Mouse (Mus musculus): ENCODE data around the gene Ilf2. TPM values are rescaled to one million over a fixed set of nuclear protein-coding genes. Genes with fewer than 3 reads are reported as not detected.

Ilf2 gene
- 49.2 TPM for polyA plus RNA-seq (2014; fragmentation: Illumina TruSeq; extraction: RNeasy Lipid Tissue Mini Kit (QIAGEN cat#74804); ENCODE audit: low read depth, low replicate concordance)

GRCm38 (mm10) chr3:90475831-90476611 is at the start of gene Ilf2:
TSS of gene Ilf2 (plus strand) at chr3:90476126.

GRCm38 (mm10) chr3:90433381-90434020 is 42.4 kb upstream of the Ilf2 start, which contains the start of gene Ints3:
TSS of gene Ints3 (minus strand) at chr3:90433622.

GRCm38 (mm10) chr3:90465686-90466310 is 10.1 kb upstream of the Ilf2 start, which contains the start of gene Npr1:
TSS of gene Npr1 (minus strand) at chr3:90465866.

GRCm38 (mm10) chr3:90490696-90491256 is 14.8 kb downstream of the Ilf2 start, which contains the start of gene Snapin:
TSS of gene Snapin (minus strand) at chr3:90491033.

GRCm38 (mm10) chr3:90508950-90509746 is 33.2 kb downstream of the Ilf2 start, which contains the start of gene Chtop:
TSS of gene Chtop (minus strand) at chr3:90509498.

GRCm38 (mm10) chr3:90513796-90514590 is 38.1 kb downstream of the Ilf2 start, which contains the start of the genes S100a1 and S100a13:
TSS of gene S100a1 (minus strand) at chr3:90514392.
TSS of gene S100a13 (plus strand) at chr3:90514435.

GRCm38 (mm10) chr3:90526580-90526979 is 50.7 kb downstream of the Ilf2 start, which contains the start of gene S100a14:
TSS of gene S100a14 (plus strand) at chr3:90526856.

GRCm38 (mm10) chr3:90537141-90537904 is 61.4 kb downstream of the Ilf2 start, which contains the start of gene S100a16:
TSS of gene S100a16 (plus strand) at chr3:90537254.

Other genes starting within 250 kb of the Ilf2 start
- 143 TPM for gene Jtb, start 244.5 kb upstream of the Ilf2 start, polyA plus RNA-seq (2014; fragmentation: Illumina TruSeq; extraction: RNeasy Lipid Tissue Mini Kit (QIAGEN cat#74804); ENCODE audit: low read depth, low replicate concordance)
- gene Creb3l4, start 232.6 kb upstream of the Ilf2 start, polyA plus RNA-seq (2014; fragmentation: Illumina TruSeq; extraction: RNeasy Lipid Tissue Mini Kit (QIAGEN cat#74804); ENCODE audit: low read depth, low replicate concordance), result 0.32 TPM
- 60.1 TPM for gene Slc39a1, start 228.0 kb upstream of the Ilf2 start, polyA plus RNA-seq (2014; fragmentation: Illumina TruSeq; extraction: RNeasy Lipid Tissue Mini Kit (QIAGEN cat#74804); ENCODE audit: low read depth, low replicate concordance)
- 6.4 TPM for gene Crtc2, start 222.0 kb upstream of the Ilf2 start, polyA plus RNA-seq (2014; fragmentation: Illumina TruSeq; extraction: RNeasy Lipid Tissue Mini Kit (QIAGEN cat#74804); ENCODE audit: low read depth, low replicate concordance)
- gene Dennd4b, start 210.9 kb upstream of the Ilf2 start, polyA plus RNA-seq (2014; fragmentation: Illumina TruSeq; extraction: RNeasy Lipid Tissue Mini Kit (QIAGEN cat#74804); ENCODE audit: low read depth, low replicate concordance), result 0.69 TPM
- gene Gatad2b, start 182.9 kb upstream of the Ilf2 start, polyA plus RNA-seq (2014; fragmentation: Illumina TruSeq; extraction: RNeasy Lipid Tissue Mini Kit (QIAGEN cat#74804); ENCODE audit: low read depth, low replicate concordance), result 25.6 TPM
- not detected for gene Slc27a3, start 86.2 kb upstream of the Ilf2 start, polyA plus RNA-seq (2014; fragmentation: Illumina TruSeq; extraction: RNeasy Lipid Tissue Mini Kit (QIAGEN cat#74804); ENCODE audit: low read depth, low replicate concordance)
- 10.3 TPM for gene Ints3, start 42.5 kb upstream of the Ilf2 start, polyA plus RNA-seq (2014; fragmentation: Illumina TruSeq; extraction: RNeasy Lipid Tissue Mini Kit (QIAGEN cat#74804); ENCODE audit: low read depth, low replicate concordance)
- gene Npr1, start 10.3 kb upstream of the Ilf2 start, polyA plus RNA-seq (2014; fragmentation: Illumina TruSeq; extraction: RNeasy Lipid Tissue Mini Kit (QIAGEN cat#74804); ENCODE audit: low read depth, low replicate concordance), result 16.3 TPM
- 60.7 TPM for gene Snapin, start 14.9 kb downstream of the Ilf2 start, polyA plus RNA-seq (2014; fragmentation: Illumina TruSeq; extraction: RNeasy Lipid Tissue Mini Kit (QIAGEN cat#74804); ENCODE audit: low read depth, low replicate concordance)
- gene Chtop, start 33.4 kb downstream of the Ilf2 start, polyA plus RNA-seq (2014; fragmentation: Illumina TruSeq; extraction: RNeasy Lipid Tissue Mini Kit (QIAGEN cat#74804); ENCODE audit: low read depth, low replicate concordance), result 113 TPM
- 244 TPM for gene S100a1, start 38.3 kb downstream of the Ilf2 start, polyA plus RNA-seq (2014; fragmentation: Illumina TruSeq; extraction: RNeasy Lipid Tissue Mini Kit (QIAGEN cat#74804); ENCODE audit: low read depth, low replicate concordance)
- gene S100a13, start 38.3 kb downstream of the Ilf2 start, polyA plus RNA-seq (2014; fragmentation: Illumina TruSeq; extraction: RNeasy Lipid Tissue Mini Kit (QIAGEN cat#74804); ENCODE audit: low read depth, low replicate concordance), result 9.5 TPM
- not detected for gene S100a14, start 50.7 kb downstream of the Ilf2 start, polyA plus RNA-seq (2014; fragmentation: Illumina TruSeq; extraction: RNeasy Lipid Tissue Mini Kit (QIAGEN cat#74804); ENCODE audit: low read depth, low replicate concordance)
- 42.3 TPM for gene S100a16, start 61.1 kb downstream of the Ilf2 start, polyA plus RNA-seq (2014; fragmentation: Illumina TruSeq; extraction: RNeasy Lipid Tissue Mini Kit (QIAGEN cat#74804); ENCODE audit: low read depth, low replicate concordance)
- not detected for gene S100a3, start 84.5 kb downstream of the Ilf2 start, polyA plus RNA-seq (2014; fragmentation: Illumina TruSeq; extraction: RNeasy Lipid Tissue Mini Kit (QIAGEN cat#74804); ENCODE audit: low read depth, low replicate concordance)
- not detected for gene S100a2, start 114.1 kb downstream of the Ilf2 start, polyA plus RNA-seq (2014; fragmentation: Illumina TruSeq; extraction: RNeasy Lipid Tissue Mini Kit (QIAGEN cat#74804); ENCODE audit: low read depth, low replicate concordance)
- gene Gm42674, start 125.8 kb downstream of the Ilf2 start, polyA plus RNA-seq (2014; fragmentation: Illumina TruSeq; extraction: RNeasy Lipid Tissue Mini Kit (QIAGEN cat#74804); ENCODE audit: low read depth, low replicate concordance), result not detected
- gene S100a4, start 127.6 kb downstream of the Ilf2 start, polyA plus RNA-seq (2014; fragmentation: Illumina TruSeq; extraction: RNeasy Lipid Tissue Mini Kit (QIAGEN cat#74804); ENCODE audit: low read depth, low replicate concordance), result 4.2 TPM
- gene S100a5, start 132.4 kb downstream of the Ilf2 start, polyA plus RNA-seq (2014; fragmentation: Illumina TruSeq; extraction: RNeasy Lipid Tissue Mini Kit (QIAGEN cat#74804); ENCODE audit: low read depth, low replicate concordance), result not detected
- gene S100a6, start 136.8 kb downstream of the Ilf2 start, polyA plus RNA-seq (2014; fragmentation: Illumina TruSeq; extraction: RNeasy Lipid Tissue Mini Kit (QIAGEN cat#74804); ENCODE audit: low read depth, low replicate concordance), result 28.2 TPM
- gene S100a7a, start 177.9 kb downstream of the Ilf2 start, polyA plus RNA-seq (2014; fragmentation: Illumina TruSeq; extraction: RNeasy Lipid Tissue Mini Kit (QIAGEN cat#74804); ENCODE audit: low read depth, low replicate concordance), result not detected
- 2.2 TPM for gene S100a8, start 192.9 kb downstream of the Ilf2 start, polyA plus RNA-seq (2014; fragmentation: Illumina TruSeq; extraction: RNeasy Lipid Tissue Mini Kit (QIAGEN cat#74804); ENCODE audit: low read depth, low replicate concordance)
- gene S100a9, start 219.6 kb downstream of the Ilf2 start, polyA plus RNA-seq (2014; fragmentation: Illumina TruSeq; extraction: RNeasy Lipid Tissue Mini Kit (QIAGEN cat#74804); ENCODE audit: low read depth, low replicate concordance), result not detected